Mouse (Mus musculus) cerebellum, postnatal 14 days (tissue): ENCODE results near the gene Olfr787.

Experiments used
- DNase-seq, 2 experiments: peaks; one replicate each; pipeline ENCODE4 v3.0.0; 2021; ENCODE audit warnings: mixed read lengths in 2 of 2

Gene Olfr787

GRCm38 (mm10) chr10:129461562-129461961 is at the start of gene Olfr787:
Olfr787 (plus strand) TSS chr10:129461862.
- DNase-seq, result no peak

- no peak for DNase-seq
Measured at GRCm38 (mm10) chr10:129427006-129427405, 34.7 kb upstream of the Olfr787 start, which contains the start of gene Olfr786. Olfr786 (plus strand) TSS chr10:129427306.

GRCm38 (mm10) chr10:129470698-129471097 is 9.0 kb downstream of the Olfr787 start, which contains the start of gene Olfr788:
Olfr788 (plus strand) TSS chr10:129470998.
- DNase-seq, result no peak

GRCm38 (mm10) chr10:129473256-129473655 is 11.6 kb downstream of the Olfr787 start:
- no peak for DNase-seq

GRCm38 (mm10) chr10:129473723-129474122 is 12.1 kb downstream of the Olfr787 start:
- no peak for DNase-seq

GRCm38 (mm10) chr10:129484452-129484851 is 22.8 kb downstream of the Olfr787 start, which contains the start of gene Olfr789:
Olfr789 (plus strand) TSS chr10:129484752.
- DNase-seq, result no peak

GRCm38 (mm10) chr10:129490101-129490500 is 28.4 kb downstream of the Olfr787 start:
- DNase-seq, result no peak

- DNase-seq, result no peak
Measured at GRCm38 (mm10) chr10:129498192-129498591, 36.5 kb downstream of the Olfr787 start, which contains the start of gene Olfr790. Olfr790 (plus strand) TSS chr10:129498492.
